Mouse (Mus musculus) bone marrow macrophage, adult 2 months (primary cell): ENCODE measurements around the gene Taf6l.

ENCODE experiments used
- CTCF ChIP-seq: IDR thresholded peaks from 2 replicates; pipeline ENCODE4 v1.5.1; 2012; ENCODE audit warnings: low read depth, mild to moderate bottlenecking, low read length, moderate library complexity
- POLR2A ChIP-seq: IDR thresholded peaks from 2 replicates; pipeline ENCODE4 v1.6.1; 2012; ENCODE audit warnings: mild to moderate bottlenecking, low read depth, low read length, borderline replicate concordance

GRCm38 (mm10) chr19:8736160-8736467 is 50.1 kb downstream of the Taf6l start:
- TF ChIP-seq POLR2A = no peak
- TF ChIP-seq CTCF = no peak
